ENCODE assay signal across 14 mouse cellular contexts in the genomic region with DNA sequence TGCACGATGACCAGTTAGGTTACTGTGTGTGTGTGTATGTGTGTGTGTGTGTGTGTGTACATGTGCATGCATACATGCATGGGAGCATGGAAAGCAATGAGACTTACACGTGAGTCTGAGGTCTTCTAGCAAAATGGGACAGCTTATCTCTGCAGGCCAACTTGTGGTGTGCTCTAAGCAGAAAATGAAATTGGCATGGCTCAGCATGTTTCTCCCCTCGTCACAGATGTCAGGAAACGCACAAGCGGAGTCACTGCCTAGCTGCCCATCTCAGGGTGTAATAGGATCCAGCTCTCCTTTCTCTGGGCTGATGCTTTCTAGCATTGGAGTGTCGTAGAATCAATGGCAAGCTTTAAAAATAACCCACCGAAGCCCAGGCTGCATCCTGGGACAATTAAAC.
A peak's percentile ranks its signal among the peaks of the same experiment; 100 is the strongest.
DNase-seq lines count a peak whose midpoint lies in the region; ATAC-seq lines count a peak whose summit lies in the region.
"Had no signal": no experiment of that assay in that cellular context is flagged by ENCODE, and none has a peak within 500 bp of the region (broad histone marks: within the 10 kb centered on the region; RNA-seq: fewer than 3 reads in every experiment).

No protein-coding gene starts in this region.

- 65% methylated on average over 7 of the region's 7 CpGs for WGBS in forebrain, embryonic 12.5 days
- WGBS in forebrain, embryonic 14.5 days = 62% methylated on average over 7 of the region's 7 CpGs
- WGBS in hindbrain, embryonic 10.5 days = 48% methylated on average over 7 of the region's 7 CpGs
- WGBS in midbrain, embryonic 15.5 days = 45% methylated on average over 7 of the region's 7 CpGs

- no peak overlapping the region for H3K9ac ChIP-seq in forebrain, embryonic 12.5 days
- no peak overlapping the region for H3K9ac ChIP-seq in forebrain, embryonic 14.5 days (ENCODE audit: low read length)
- H3K9ac ChIP-seq in midbrain, embryonic 15.5 days = no peak overlapping the region
- H3K9ac ChIP-seq: embryonic facial prominence, embryonic 15.5 days had no signal

- no peak overlapping the region for H3K4me2 ChIP-seq in forebrain, embryonic 12.5 days
- no peak overlapping the region for H3K4me2 ChIP-seq in forebrain, embryonic 14.5 days (ENCODE audit: low read length)
- no peak overlapping the region for H3K4me2 ChIP-seq in midbrain, embryonic 15.5 days
- H3K4me2 ChIP-seq: embryonic facial prominence, embryonic 15.5 days had no signal

- no peak overlapping the region for H3K4me3 ChIP-seq in forebrain, embryonic 12.5 days (replicated peaks)
- no peak overlapping the region for H3K4me3 ChIP-seq in forebrain, embryonic 14.5 days (ENCODE audit: low read depth, low read length)
- H3K4me3 ChIP-seq in megakaryocyte, embryonic 14.5 days (replicated peaks) = peak overlapping the region; percentile 78
- H3K4me3 ChIP-seq in hindbrain, embryonic 10.5 days = no peak overlapping the region
- H3K4me3 ChIP-seq in midbrain, embryonic 15.5 days = no peak overlapping the region
- H3K4me3 ChIP-seq: embryonic facial prominence, embryonic 15.5 days had no signal

- ATAC-seq in forebrain, embryonic 12.5 days (ENCODE audit: low FRiP score) = no peak
- ATAC-seq in forebrain, embryonic 14.5 days = no peak
- no peak for ATAC-seq in megakaryocyte, adult 5-6 weeks (ENCODE audit: poor library complexity, severe bottlenecking)
- peak; percentile 65; the same call in 1 of the 2 replicates for ATAC-seq in midbrain, embryonic 15.5 days (replicated peaks)
- ATAC-seq: forebrain, embryonic 16.5 days; intestine, postnatal 0 days had no signal

- DNase-seq in forebrain, embryonic 14.5 days (ENCODE audit: low spot score) = no peak
- DNase-seq in hindbrain, embryonic 10.5 days (ENCODE audit: low spot score) = peak; percentile 18
- no peak for DNase-seq in natural killer cell, adult 2 months (ENCODE audit: low spot score in 2 of 2)
- DNase-seq in adrenal gland, postnatal 10 days = no peak
- DNase-seq: adrenal gland, postnatal 36 days; cerebellum, adult 11-12 months; lung, adult 18-20 months had no signal

- H3K36me3 ChIP-seq in forebrain, embryonic 12.5 days (replicated peaks) = no peaks in the 10 kb centered on the region
- H3K36me3 ChIP-seq in forebrain, embryonic 14.5 days (ENCODE audit: control insufficient read depth, insufficient read depth, low read length) = no peaks in the 10 kb centered on the region
- peaks cover 18% of the 10 kb centered on the region for H3K36me3 ChIP-seq in megakaryocyte, embryonic 14.5 days (replicated peaks; ENCODE audit: low read length)
- H3K36me3 ChIP-seq in hindbrain, embryonic 10.5 days = no peaks in the 10 kb centered on the region
- no peaks in the 10 kb centered on the region for H3K36me3 ChIP-seq in midbrain, embryonic 15.5 days (replicated peaks)
- H3K36me3 ChIP-seq: embryonic facial prominence, embryonic 15.5 days had no signal

- no peaks in the 10 kb centered on the region for H3K27me3 ChIP-seq in forebrain, embryonic 12.5 days
- no peaks in the 10 kb centered on the region for H3K27me3 ChIP-seq in forebrain, embryonic 14.5 days (replicated peaks; ENCODE audit: control insufficient read depth, insufficient read depth, low read length)
- no peaks in the 10 kb centered on the region for H3K27me3 ChIP-seq in megakaryocyte, embryonic 14.5 days (replicated peaks)
- H3K27me3 ChIP-seq in hindbrain, embryonic 10.5 days (ENCODE audit: insufficient read depth, poor library complexity, severe bottlenecking) = no peaks in the 10 kb centered on the region
- H3K27me3 ChIP-seq in midbrain, embryonic 15.5 days (replicated peaks) = no peaks in the 10 kb centered on the region
- H3K27me3 ChIP-seq: embryonic facial prominence, embryonic 15.5 days had no signal

- no peaks in the 10 kb centered on the region for H3K9me3 ChIP-seq in forebrain, embryonic 12.5 days
- no peaks in the 10 kb centered on the region for H3K9me3 ChIP-seq in forebrain, embryonic 14.5 days (replicated peaks; ENCODE audit: control insufficient read depth, low read length)
- H3K9me3 ChIP-seq in megakaryocyte, embryonic 14.5 days = peaks cover 11% of the 10 kb centered on the region
- no peaks in the 10 kb centered on the region for H3K9me3 ChIP-seq in hindbrain, embryonic 10.5 days
- no peaks in the 10 kb centered on the region for H3K9me3 ChIP-seq in midbrain, embryonic 15.5 days
- H3K9me3 ChIP-seq: embryonic facial prominence, embryonic 15.5 days had no signal

- peaks cover 8% of the 10 kb centered on the region for H3K4me1 ChIP-seq in forebrain, embryonic 12.5 days
- H3K4me1 ChIP-seq in forebrain, embryonic 14.5 days (ENCODE audit: control insufficient read depth, insufficient read depth, low read length) = peaks cover 6% of the 10 kb centered on the region
- H3K4me1 ChIP-seq in megakaryocyte, embryonic 14.5 days = peaks cover 61% of the 10 kb centered on the region
- peaks cover 36% of the 10 kb centered on the region for H3K4me1 ChIP-seq in hindbrain, embryonic 10.5 days (replicated peaks)
- peaks cover 15% of the 10 kb centered on the region for H3K4me1 ChIP-seq in midbrain, embryonic 15.5 days

- H3K27ac ChIP-seq in forebrain, embryonic 12.5 days = peak overlapping the region; percentile 13; the same call in 1 of the 2 replicates
- no peak overlapping the region for H3K27ac ChIP-seq in forebrain, embryonic 14.5 days (ENCODE audit: low read depth, low read length)
- H3K27ac ChIP-seq in hindbrain, embryonic 10.5 days = peak overlapping the region; percentile 12; the same call in 1 of the 2 replicates
- peak overlapping the region; percentile 65 for H3K27ac ChIP-seq in midbrain, embryonic 15.5 days
- H3K27ac ChIP-seq: embryonic facial prominence, embryonic 15.5 days had no signal
